Mouse (Mus musculus) c-Kit-positive CD71-positive TER-119-positive erythroid progenitor cells, embryonic 14.5 days (primary cell): ENCODE measurements at regions not wholly inside any gene's neighbourhood (a gene's known extent, or its start where the extent isn't known, plus 50 kb on each side); places are given as distances from the start of the nearest gene placed in this dataset.

Source experiments
- DNase-seq: peaks from one replicate; pipeline ENCODE4 v3.0.0-alpha.2; 2013; ENCODE audit warnings: low spot score

- DNase-seq: no peak
These were observed 75.0 kb downstream of the Lbh start for GRCm38 (mm10) chr17:72993134-72993533.

- no peak for DNase-seq
These were observed 75.5 kb downstream of the Lbh start for GRCm38 (mm10) chr17:72993626-72994025.

- no peak for DNase-seq
These were observed 78.4 kb downstream of the Lbh start for GRCm38 (mm10) chr17:72996539-72996938.

GRCm38 (mm10) chr17:72997301-72997921 lies 79.3 kb downstream of the Lbh start:
- DNase-seq: no peak

GRCm38 (mm10) chr17:73005100-73005499 lies 87.0 kb downstream of the Lbh start:
- DNase-seq: no peak

GRCm38 (mm10) chr17:73008901-73009300 lies 90.8 kb downstream of the Lbh start:
- peak; percentile 18 for DNase-seq

GRCm38 (mm10) chr17:73009962-73010361 lies 91.9 kb downstream of the Lbh start:
- DNase-seq: no peak

GRCm38 (mm10) chr17:73012356-73012755 lies 94.3 kb downstream of the Lbh start:
- DNase-seq: no peak

- no peak for DNase-seq
These were observed 94.8 kb upstream of the Lclat1 start for GRCm38 (mm10) chr17:73012954-73013353.

- DNase-seq: no peak
These were observed 93.5 kb upstream of the Lclat1 start for GRCm38 (mm10) chr17:73014090-73014853.

GRCm38 (mm10) chr17:73017173-73017572 lies 90.6 kb upstream of the Lclat1 start:
- DNase-seq: no peak

- no peak for DNase-seq
These were observed 85.1 kb upstream of the Lclat1 start for GRCm38 (mm10) chr17:73022630-73023051.

- DNase-seq: no peak
These were observed 84.2 kb upstream of the Lclat1 start for GRCm38 (mm10) chr17:73023362-73024107.

GRCm38 (mm10) chr17:73027122-73027521 lies 80.7 kb upstream of the Lclat1 start:
- DNase-seq: no peak

- DNase-seq: no peak
These were observed 76.0 kb upstream of the Lclat1 start for GRCm38 (mm10) chr17:73031796-73032195.

GRCm38 (mm10) chr17:73032326-73032725 lies 75.5 kb upstream of the Lclat1 start:
- no peak for DNase-seq

GRCm38 (mm10) chr17:73034420-73034819 lies 73.4 kb upstream of the Lclat1 start:
- no peak for DNase-seq

GRCm38 (mm10) chr17:73034981-73035481 lies 72.8 kb upstream of the Lclat1 start:
- DNase-seq: no peak

- no peak for DNase-seq
These were observed 70.9 kb upstream of the Lclat1 start for GRCm38 (mm10) chr17:73036845-73037244.

- DNase-seq: no peak
These were observed 69.2 kb upstream of the Lclat1 start for GRCm38 (mm10) chr17:73038586-73038985.

GRCm38 (mm10) chr17:73044918-73045580 lies 62.7 kb upstream of the Lclat1 start:
- DNase-seq: peak; percentile 7

GRCm38 (mm10) chr17:73046985-73047384 lies 60.8 kb upstream of the Lclat1 start:
- no peak for DNase-seq
